Mouse (Mus musculus) hindbrain, embryonic 11.5 days (tissue): ENCODE measurements around the gene Tpbg. TPM values are rescaled to one million over a fixed set of nuclear protein-coding genes. Genes with fewer than 3 reads are reported as not detected.

Experiments used
- ATAC-seq: fragments of 200-750 bp; cut with Nextera tagmentation; 2 replicates; pipeline ENCODE4 v1.8.0; 2017; ENCODE audit warnings: mild to moderate bottlenecking, moderate TSS enrichment, moderate library complexity; ENCODE audit not compliant: low FRiP score
- DNase-seq: peaks from one replicate; pipeline ENCODE4 v3.0.0-alpha.2; 2015; ENCODE audit warnings: low spot score
- H3K27ac ChIP-seq: fragments of 300-500 bp; sonication (generic); 2 replicates; pipeline ENCODE4 v1.5.1; 2014; ENCODE audit warnings: mild to moderate bottlenecking, low read depth, low read length
- H3K27me3 ChIP-seq: fragments of 300-500 bp; sonication (generic); 2 replicates; pipeline ENCODE4 v1.6.1; 2014; ENCODE audit warnings: mild to moderate bottlenecking, low read length, moderate library complexity, mixed read lengths; ENCODE audit not compliant: control insufficient read depth, insufficient read depth
- H3K36me3 ChIP-seq: fragments of 300-500 bp; sonication (generic); 2 replicates; pipeline ENCODE4 v1.6.1; 2014; ENCODE audit warnings: mild to moderate bottlenecking, low read length, moderate library complexity, mixed read lengths; ENCODE audit not compliant: control insufficient read depth, insufficient read depth
- H3K4me1 ChIP-seq: fragments of 300-500 bp; sonication (generic); replicated peaks from 2 replicates; pipeline ENCODE4 v1.6.1; 2014; ENCODE audit warnings: low read length, mixed read lengths; ENCODE audit not compliant: control insufficient read depth, insufficient read depth
- H3K4me2 ChIP-seq: fragments of 300-500 bp; sonication (generic); replicated peaks from 2 replicates; pipeline ENCODE4 v1.6.1; 2014; ENCODE audit warnings: mild to moderate bottlenecking, low read depth, low read length
- H3K4me3 ChIP-seq: fragments of 300-500 bp; sonication (generic); 2 replicates; pipeline ENCODE4 v1.5.1; 2014; ENCODE audit warnings: low read depth, low read length
- H3K9ac ChIP-seq: fragments of 300-500 bp; sonication (generic); 2 replicates; pipeline ENCODE4 v1.6.1; 2014; ENCODE audit warnings: low read depth, low read length
- H3K9me3 ChIP-seq: fragments of 300-500 bp; sonication (generic); 2 replicates; pipeline ENCODE4 v1.6.1; 2016; ENCODE audit warnings: low read length; ENCODE audit not compliant: control insufficient read depth
- WGBS: fragments of 180-500 bp; shearing (Covaris S2); extraction: QIAGEN DNeasy Blood & Tissue Kit; methylation state at CpG from one replicate; pipeline ENCODE4 v1.1.7; 2014; 5-methylcytosine and 5-hydroxymethylcytosine counted together
- polyA plus RNA-seq: library from polyadenylated mRNA; unstranded; fragments of >200 nt; fragmentation: Nextera tagmentation; extraction: Ambion mirVana; gene quantifications from 2 replicates; pipeline ENCODE4 v1.2.1, GENCODE M21; 2014

The Tpbg gene
- polyA plus RNA-seq, 1 experiment from 2014 or later: 34.6 TPM

GRCm38 (mm10) chr9:85841891-85842290 lies 289 bp upstream of the Tpbg start:
- ATAC-seq (no peak), DNase-seq (peak; percentile 68)
- Histone ChIP-seq H3K9ac (peak overlapping the region; percentile 83; the same call in 1 of the 2 replicates), H3K27me3 (no peaks in the 10 kb centered on the region), H3K9me3 (no peaks in the 10 kb centered on the region), H3K4me2 (peak overlapping the region; percentile 96), H3K4me1 (peaks cover 7% of the 10 kb centered on the region; the same call in 1 of the 2 replicates), H3K36me3 (no peaks in the 10 kb centered on the region), H3K4me3 (peak overlapping the region; percentile 66), H3K27ac (no peak overlapping the region)
- under 1% methylated on average over 16 of the region's 16 CpGs for WGBS

GRCm38 (mm10) chr9:85843031-85843890 lies 1.1 kb downstream of the Tpbg start:
- ATAC-seq: peak; percentile 74

GRCm38 (mm10) chr9:85843891-85844646 lies 1.9 kb downstream of the Tpbg start:
- Histone ChIP-seq H3K4me2 (peak overlapping the region; percentile 96), H3K9ac (peak overlapping the region; percentile 83), H3K27ac (peak overlapping the region; percentile 58), H3K27me3 (no peaks in the 10 kb centered on the region), H3K4me3 (peak overlapping the region; percentile 66), H3K4me1 (peaks cover 7% of the 10 kb centered on the region; the same call in 1 of the 2 replicates), H3K36me3 (no peaks in the 10 kb centered on the region), H3K9me3 (no peaks in the 10 kb centered on the region)
- peak; percentile 66 for DNase-seq
- ATAC-seq: peak; percentile 46
- WGBS: 3% methylated on average over 70 of the region's 80 CpGs

More at GRCm38 (mm10) chr9:85843031-85843890, 1.1 kb downstream of the Tpbg start:
- peak overlapping the region; percentile 58 for H3K27ac ChIP-seq
- H3K4me2 ChIP-seq: peak overlapping the region; percentile 96
- peak overlapping the region; percentile 83 for H3K9ac ChIP-seq
- H3K36me3 ChIP-seq: no peaks in the 10 kb centered on the region
- WGBS: under 1% methylated on average over 59 of the region's 65 CpGs
- peak; percentile 73 for DNase-seq
- H3K4me1 ChIP-seq: peaks cover 7% of the 10 kb centered on the region; the same call in 1 of the 2 replicates
- H3K4me3 ChIP-seq: peak overlapping the region; percentile 66
- H3K27me3 ChIP-seq: no peaks in the 10 kb centered on the region
- H3K9me3 ChIP-seq: no peaks in the 10 kb centered on the region

- DNase-seq (no peak), ATAC-seq (no peak)
- WGBS: 75% methylated on average over 9 of the region's 9 CpGs
- H3K9ac ChIP-seq: peak overlapping the region; percentile 83
- H3K4me2 ChIP-seq: peak overlapping the region; percentile 96
- no peaks in the 10 kb centered on the region for H3K9me3 ChIP-seq
- H3K36me3 ChIP-seq: no peaks in the 10 kb centered on the region
- H3K27ac ChIP-seq: no peak overlapping the region
- no peaks in the 10 kb centered on the region for H3K27me3 ChIP-seq
- peak overlapping the region; percentile 66 for H3K4me3 ChIP-seq
- peaks cover 7% of the 10 kb centered on the region; the same call in 1 of the 2 replicates for H3K4me1 ChIP-seq
Observed at GRCm38 (mm10) chr9:85844647-85844983, 2.4 kb downstream of the Tpbg start.

GRCm38 (mm10) chr9:85846186-85846585 lies 4.0 kb downstream of the Tpbg start:
- H3K27me3 ChIP-seq: no peaks in the 10 kb centered on the region
- 78% methylated on average over 2 of the region's 2 CpGs for WGBS
- no peak overlapping the region for H3K27ac ChIP-seq
- H3K4me2 ChIP-seq: no peak overlapping the region
- no peaks in the 10 kb centered on the region for H3K9me3 ChIP-seq
- H3K36me3 ChIP-seq: no peaks in the 10 kb centered on the region
- no peak overlapping the region for H3K4me3 ChIP-seq
- DNase-seq (no peak), ATAC-seq (no peak)
- H3K9ac ChIP-seq: no peak overlapping the region
- H3K4me1 ChIP-seq: peaks cover 7% of the 10 kb centered on the region; the same call in 1 of the 2 replicates

- Histone ChIP-seq H3K9ac (no peak overlapping the region), H3K9me3 (no peaks in the 10 kb centered on the region), H3K4me3 (no peak overlapping the region), H3K36me3 (no peaks in the 10 kb centered on the region), H3K27me3 (no peaks in the 10 kb centered on the region), H3K4me2 (no peak overlapping the region), H3K27ac (no peak overlapping the region), H3K4me1 (no peaks in the 10 kb centered on the region)
- WGBS: 95% methylated on average over 4 of the region's 4 CpGs
- ATAC-seq: no peak
- no peak for DNase-seq
Observed at GRCm38 (mm10) chr9:85854780-85855179, 12.6 kb downstream of the Tpbg start.

- no peak overlapping the region for H3K4me2 ChIP-seq
- H3K36me3 ChIP-seq: no peaks in the 10 kb centered on the region
- no peaks in the 10 kb centered on the region for H3K9me3 ChIP-seq
- WGBS: 79% methylated on average over 6 of the region's 6 CpGs
- H3K4me3 ChIP-seq: no peak overlapping the region
- no peaks in the 10 kb centered on the region for H3K4me1 ChIP-seq
- no peaks in the 10 kb centered on the region for H3K27me3 ChIP-seq
- H3K27ac ChIP-seq: no peak overlapping the region
- DNase-seq (no peak), ATAC-seq (no peak)
- no peak overlapping the region for H3K9ac ChIP-seq
Observed at GRCm38 (mm10) chr9:85856511-85856910, 14.3 kb downstream of the Tpbg start.

GRCm38 (mm10) chr9:85861065-85861464 lies 18.9 kb downstream of the Tpbg start:
- ATAC-seq (no peak), DNase-seq (no peak)
- H3K27ac ChIP-seq: no peak overlapping the region
- no peak overlapping the region for H3K4me2 ChIP-seq
- H3K36me3 ChIP-seq: no peaks in the 10 kb centered on the region
- H3K4me3 ChIP-seq: no peak overlapping the region
- H3K4me1 ChIP-seq: no peaks in the 10 kb centered on the region
- no peaks in the 10 kb centered on the region for H3K27me3 ChIP-seq
- WGBS: 47% methylated on average over 4 of the region's 4 CpGs
- no peak overlapping the region for H3K9ac ChIP-seq
- no peaks in the 10 kb centered on the region for H3K9me3 ChIP-seq
